8 mouse cellular contexts compared by ENCODE assay signal in the genomic region with DNA sequence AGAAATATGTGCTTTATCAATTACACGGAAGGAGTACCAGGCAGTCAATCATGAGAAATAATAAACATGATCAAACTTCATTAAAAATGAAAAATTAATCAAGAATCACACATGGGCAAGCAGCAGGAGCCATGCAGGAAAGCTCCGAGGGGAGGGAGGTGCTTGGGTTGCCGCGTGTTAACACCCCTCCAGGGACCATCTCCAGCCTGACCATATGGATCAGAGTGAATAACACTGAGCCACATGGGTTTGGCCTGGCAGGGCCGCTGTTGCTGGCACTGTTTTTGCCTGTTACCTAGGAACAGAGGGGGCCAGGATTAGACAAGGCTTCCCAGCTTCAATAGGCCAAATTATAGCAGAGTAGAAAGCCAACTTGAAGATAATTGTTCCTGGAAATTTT.
A peak's percentile ranks its signal among the peaks of the same experiment; 100 is the strongest.
DNase-seq lines count a peak whose midpoint lies in the region; ATAC-seq and TF ChIP-seq lines count a peak whose summit lies in the region.
"Had no signal": no experiment of that assay in that cellular context is flagged by ENCODE, and none has a peak within 500 bp of the region (broad histone marks: within the 10 kb centered on the region; RNA-seq: fewer than 3 reads in every experiment).

No protein-coding gene starts in this region.

- peak; percentile 81 to 88 for DNase-seq in cerebellum, adult 18-20 months
- DNase-seq in embryo, embryonic 10 days (ENCODE audit: low spot score): peak; percentile 72
- DNase-seq in hindbrain, embryonic 14.5 days (ENCODE audit: low spot score): peak; percentile 54
- DNase-seq in c-Kit-positive CD71-positive TER-119-positive erythroid progenitor cells, embryonic 14.5 days (ENCODE audit: low spot score): no peak
- no peak for DNase-seq in lung, postnatal 36 days
- DNase-seq in left cerebral cortex, adult 2 months (ENCODE audit: extremely low spot score in 1 of 2, low spot score in 2 of 2): no peak
- DNase-seq: right cerebral cortex, adult 18-20 months had no signal

- intact Hi-C loops in left cerebral cortex, adult 2 months (cut with DNase I): no loop called here

- TF ChIP-seq CTCF in left cerebral cortex, adult 2 months (IDR thresholded peaks at IDR 0.05): no peak

- H3K27ac ChIP-seq in hindbrain, embryonic 14.5 days: no peak overlapping the region
- H3K27ac ChIP-seq in midbrain, embryonic 16.5 days (ENCODE audit: low read length): no peak overlapping the region
- H3K27ac ChIP-seq in left cerebral cortex, adult 2 months: no peak overlapping the region

- H3K9me3 ChIP-seq in hindbrain, embryonic 14.5 days (ENCODE audit: control insufficient read depth, low read length): no peaks in the 10 kb centered on the region
- no peaks in the 10 kb centered on the region for H3K9me3 ChIP-seq in midbrain, embryonic 16.5 days (replicated peaks; ENCODE audit: control insufficient read depth, low read length, poor library complexity, severe bottlenecking)

- 14% methylated on average over 5 of the region's 5 CpGs for WGBS in hindbrain, embryonic 14.5 days
- 15% methylated on average over 5 of the region's 5 CpGs for WGBS in midbrain, embryonic 16.5 days

- H3K9ac ChIP-seq in hindbrain, embryonic 14.5 days: no peak overlapping the region
- H3K9ac ChIP-seq in midbrain, embryonic 16.5 days (ENCODE audit: low read depth, low read length): no peak overlapping the region

- peak; percentile 79; the same call in 1 of the 2 replicates for ATAC-seq in hindbrain, embryonic 14.5 days (ENCODE audit: low FRiP score)
- ATAC-seq in midbrain, embryonic 16.5 days: peak; percentile 79; the same call in 1 of the 2 replicates

- no peak overlapping the region for H3K4me3 ChIP-seq in hindbrain, embryonic 14.5 days (replicated peaks; ENCODE audit: low read length)
- no peak overlapping the region for H3K4me3 ChIP-seq in midbrain, embryonic 16.5 days (ENCODE audit: low read depth, low read length)
- H3K4me3 ChIP-seq in left cerebral cortex, adult 2 months: no peak overlapping the region

- H3K4me2 ChIP-seq in hindbrain, embryonic 14.5 days (replicated peaks): no peak overlapping the region
- no peak overlapping the region for H3K4me2 ChIP-seq in midbrain, embryonic 16.5 days (ENCODE audit: low read length)

- H3K36me3 ChIP-seq in hindbrain, embryonic 14.5 days (replicated peaks; ENCODE audit: control insufficient read depth, insufficient read depth): no peaks in the 10 kb centered on the region
- H3K36me3 ChIP-seq in midbrain, embryonic 16.5 days (ENCODE audit: control insufficient read depth, insufficient read depth, low read length): no peaks in the 10 kb centered on the region

- no peaks in the 10 kb centered on the region for H3K27me3 ChIP-seq in hindbrain, embryonic 14.5 days (ENCODE audit: control insufficient read depth, insufficient read depth, low read length)
- H3K27me3 ChIP-seq in midbrain, embryonic 16.5 days (ENCODE audit: control insufficient read depth, insufficient read depth, low read depth, low read length): no peaks in the 10 kb centered on the region

- 0 out of 2 replicates have a peak, but pooled peaks cover 6% of the 10 kb centered on the region for H3K4me1 ChIP-seq in hindbrain, embryonic 14.5 days (replicated peaks; ENCODE audit: control insufficient read depth, insufficient read depth, low read length)
- peaks cover 4% of the 10 kb centered on the region; the same call in 1 of the 2 replicates for H3K4me1 ChIP-seq in midbrain, embryonic 16.5 days (ENCODE audit: control insufficient read depth, insufficient read depth, low read length)

Comparison
In these comparisons a context has a peak if more than half of its experiments do, and no peak if none do; other contexts are left out.
1. DNase-seq: peak in cerebellum, adult 18-20 months (2 of 2), embryo, embryonic 10 days (single experiment) and hindbrain, embryonic 14.5 days (single experiment); none in c-Kit-positive CD71-positive TER-119-positive erythroid progenitor cells, embryonic 14.5 days (single experiment), lung, postnatal 36 days (single experiment) and left cerebral cortex, adult 2 months (0 of 2).